Mouse (Mus musculus): ENCODE results near the gene Sptb. TPM values are rescaled to one million over a fixed set of nuclear protein-coding genes. Genes with fewer than 3 reads are reported as not detected.

The Sptb gene
- polyA plus RNA-seq, 1 experiment from 2014 or later, result 0.90 TPM

- Histone ChIP-seq H3K27ac (ENCODE audit: low read depth, low read length) (no peak overlapping the region), H3K9me3 (replicated peaks; ENCODE audit: control insufficient read depth, low read length) (no peaks in the 10 kb centered on the region), H3K4me1 (ENCODE audit: control insufficient read depth, insufficient read depth, low read length) (no peaks in the 10 kb centered on the region), H3K4me2 (ENCODE audit: low read length) (no peak overlapping the region), H3K36me3 (ENCODE audit: control insufficient read depth, insufficient read depth, low read length) (no peaks in the 10 kb centered on the region), H3K4me3 (ENCODE audit: low read depth, low read length) (no peak overlapping the region), H3K9ac (ENCODE audit: low read length) (no peak overlapping the region), H3K27me3 (replicated peaks; ENCODE audit: control insufficient read depth, insufficient read depth, low read length) (no peaks in the 10 kb centered on the region)
- DNase-seq (ENCODE audit: low spot score) (no peak), ATAC-seq (no peak)
- 95% methylated on average over 6 of the region's 6 CpGs for WGBS
Observed at GRCm38 (mm10) chr12:76651788-76652345, 58.5 kb downstream of the Sptb start.

- ATAC-seq (peak; percentile 76), DNase-seq (ENCODE audit: low spot score) (peak; percentile 72)
- H3K36me3 ChIP-seq (ENCODE audit: control insufficient read depth, insufficient read depth, low read length), result no peaks in the 10 kb centered on the region
- H3K27ac ChIP-seq (ENCODE audit: low read depth, low read length), result no peak overlapping the region
- H3K9me3 ChIP-seq (replicated peaks; ENCODE audit: control insufficient read depth, low read length), result no peaks in the 10 kb centered on the region
- WGBS, result 41% methylated on average over 16 of the region's 16 CpGs
- H3K9ac ChIP-seq (ENCODE audit: low read length), result no peak overlapping the region
- no peak overlapping the region for H3K4me2 ChIP-seq (ENCODE audit: low read length)
- H3K4me3 ChIP-seq (ENCODE audit: low read depth, low read length), result no peak overlapping the region
- H3K4me1 ChIP-seq (ENCODE audit: control insufficient read depth, insufficient read depth, low read length), result no peaks in the 10 kb centered on the region
- H3K27me3 ChIP-seq (replicated peaks; ENCODE audit: control insufficient read depth, insufficient read depth, low read length), result no peaks in the 10 kb centered on the region
Observed at GRCm38 (mm10) chr12:76649708-76650687, 60.3 kb downstream of the Sptb start.

- ATAC-seq (no peak), DNase-seq (ENCODE audit: low spot score) (peak; percentile 19)
- Histone ChIP-seq H3K27me3 (replicated peaks; ENCODE audit: control insufficient read depth, insufficient read depth, low read length) (no peaks in the 10 kb centered on the region), H3K4me3 (ENCODE audit: low read depth, low read length) (no peak overlapping the region), H3K36me3 (ENCODE audit: control insufficient read depth, insufficient read depth, low read length) (no peaks in the 10 kb centered on the region), H3K9ac (ENCODE audit: low read length) (0 out of 2 replicates have a peak overlapping the region, but pooled peaks have one; percentile 32), H3K27ac (ENCODE audit: low read depth, low read length) (no peak overlapping the region), H3K4me1 (ENCODE audit: control insufficient read depth, insufficient read depth, low read length) (no peaks in the 10 kb centered on the region), H3K9me3 (replicated peaks; ENCODE audit: control insufficient read depth, low read length) (no peaks in the 10 kb centered on the region), H3K4me2 (ENCODE audit: low read length) (no peak overlapping the region)
- 62% methylated on average over 23 of the region's 23 CpGs for WGBS
Observed at GRCm38 (mm10) chr12:76645222-76646110, 64.9 kb downstream of the Sptb start.

- H3K9me3 ChIP-seq (replicated peaks; ENCODE audit: control insufficient read depth, low read length), result no peaks in the 10 kb centered on the region
- H3K27ac ChIP-seq (ENCODE audit: low read depth, low read length), result no peak overlapping the region
- no peak overlapping the region for H3K9ac ChIP-seq (ENCODE audit: low read length)
- no peak overlapping the region for H3K4me3 ChIP-seq (ENCODE audit: low read depth, low read length)
- DNase-seq (ENCODE audit: low spot score) (no peak), ATAC-seq (no peak)
- 81% methylated on average over 8 of the region's 8 CpGs for WGBS
- no peak overlapping the region for H3K4me2 ChIP-seq (ENCODE audit: low read length)
- no peaks in the 10 kb centered on the region for H3K4me1 ChIP-seq (ENCODE audit: control insufficient read depth, insufficient read depth, low read length)
- no peaks in the 10 kb centered on the region for H3K36me3 ChIP-seq (ENCODE audit: control insufficient read depth, insufficient read depth, low read length)
- no peaks in the 10 kb centered on the region for H3K27me3 ChIP-seq (replicated peaks; ENCODE audit: control insufficient read depth, insufficient read depth, low read length)
Observed at GRCm38 (mm10) chr12:76643679-76644078, 66.7 kb downstream of the Sptb start.

GRCm38 (mm10) chr12:76642616-76643015, 67.7 kb downstream of the Sptb start:
- Histone ChIP-seq H3K27me3 (replicated peaks; ENCODE audit: control insufficient read depth, insufficient read depth, low read length) (no peaks in the 10 kb centered on the region), H3K4me2 (ENCODE audit: low read length) (no peak overlapping the region), H3K4me1 (ENCODE audit: control insufficient read depth, insufficient read depth, low read length) (no peaks in the 10 kb centered on the region), H3K4me3 (ENCODE audit: low read depth, low read length) (no peak overlapping the region), H3K36me3 (ENCODE audit: control insufficient read depth, insufficient read depth, low read length) (no peaks in the 10 kb centered on the region), H3K9me3 (replicated peaks; ENCODE audit: control insufficient read depth, low read length) (no peaks in the 10 kb centered on the region), H3K27ac (ENCODE audit: low read depth, low read length) (no peak overlapping the region), H3K9ac (ENCODE audit: low read length) (no peak overlapping the region)
- ATAC-seq (no peak), DNase-seq (ENCODE audit: low spot score) (no peak)
- WGBS, result 86% methylated on average over 4 of the region's 4 CpGs

GRCm38 (mm10) chr12:76640620-76641019, 69.7 kb downstream of the Sptb start:
- 19% methylated on average over 8 of the region's 8 CpGs for WGBS
- H3K36me3 ChIP-seq (ENCODE audit: control insufficient read depth, insufficient read depth, low read length), result no peaks in the 10 kb centered on the region
- no peaks in the 10 kb centered on the region for H3K27me3 ChIP-seq (replicated peaks; ENCODE audit: control insufficient read depth, insufficient read depth, low read length)
- ATAC-seq (peak; percentile 44; the same call in 1 of the 2 replicates), DNase-seq (ENCODE audit: low spot score) (peak; percentile 33)
- peaks cover under 1% of the 10 kb centered on the region; the same call in 1 of the 2 replicates for H3K4me1 ChIP-seq (ENCODE audit: control insufficient read depth, insufficient read depth, low read length)
- H3K4me3 ChIP-seq (ENCODE audit: low read depth, low read length), result no peak overlapping the region
- no peak overlapping the region for H3K27ac ChIP-seq (ENCODE audit: low read depth, low read length)
- no peak overlapping the region for H3K9ac ChIP-seq (ENCODE audit: low read length)
- no peak overlapping the region for H3K4me2 ChIP-seq (ENCODE audit: low read length)
- H3K9me3 ChIP-seq (replicated peaks; ENCODE audit: control insufficient read depth, low read length), result no peaks in the 10 kb centered on the region

- 0 out of 2 replicates have a peak overlapping the region, but pooled peaks have one; percentile 32 for H3K9ac ChIP-seq (ENCODE audit: low read length)
- no peaks in the 10 kb centered on the region for H3K9me3 ChIP-seq (replicated peaks; ENCODE audit: control insufficient read depth, low read length)
- WGBS, result 32% methylated on average over 15 of the region's 15 CpGs
Observed at GRCm38 (mm10) chr12:76634899-76635693, 75.3 kb downstream of the Sptb start.

GRCm38 (mm10) chr12:76623374-76623773, 87.0 kb downstream of the Sptb start:
- H3K4me2 ChIP-seq (ENCODE audit: low read length), result no peak overlapping the region
- no peak overlapping the region for H3K9ac ChIP-seq (ENCODE audit: low read length)
- H3K27me3 ChIP-seq (replicated peaks; ENCODE audit: control insufficient read depth, insufficient read depth, low read length), result no peaks in the 10 kb centered on the region
- H3K4me1 ChIP-seq (ENCODE audit: control insufficient read depth, insufficient read depth, low read length), result 0 out of 2 replicates have a peak, but pooled peaks cover 2% of the 10 kb centered on the region
- 75% methylated on average over 6 of the region's 6 CpGs for WGBS
- DNase-seq (ENCODE audit: low spot score), result no peak
- no peak for ATAC-seq
- no peak overlapping the region for H3K27ac ChIP-seq (ENCODE audit: low read depth, low read length)
- no peaks in the 10 kb centered on the region for H3K9me3 ChIP-seq (replicated peaks; ENCODE audit: control insufficient read depth, low read length)
- H3K4me3 ChIP-seq (ENCODE audit: low read depth, low read length), result no peak overlapping the region
- no peaks in the 10 kb centered on the region for H3K36me3 ChIP-seq (ENCODE audit: control insufficient read depth, insufficient read depth, low read length)

More at GRCm38 (mm10) chr12:76634899-76635693, 75.3 kb downstream of the Sptb start:
- Histone ChIP-seq H3K4me3 (ENCODE audit: low read depth, low read length) (no peak overlapping the region), H3K4me2 (ENCODE audit: low read length) (peak overlapping the region; percentile 40), H3K4me1 (ENCODE audit: control insufficient read depth, insufficient read depth, low read length) (peaks cover 15% of the 10 kb centered on the region), H3K27ac (ENCODE audit: low read depth, low read length) (peak overlapping the region; percentile 63), H3K36me3 (ENCODE audit: control insufficient read depth, insufficient read depth, low read length) (no peaks in the 10 kb centered on the region), H3K27me3 (replicated peaks; ENCODE audit: control insufficient read depth, insufficient read depth, low read length) (no peaks in the 10 kb centered on the region)
- ATAC-seq (peak; percentile 87), DNase-seq (ENCODE audit: low spot score) (peak; percentile 84)

All from forebrain, embryonic 14.5 days (tissue).